Mouse (Mus musculus) left cerebral cortex, adult 8-10 months (tissue): ENCODE measurements around the gene Olfr1251. TPM values are rescaled to one million over a fixed set of nuclear protein-coding genes. Genes with fewer than 3 reads are reported as not detected.
"Not testable (repeated sequence)": the region's sequence is repeated elsewhere in the genome, so short reads cannot be mapped to it uniquely, and the experiment has no call there.

ENCODE experiments used
- DNase-seq, 2 experiments: peaks; one replicate each; pipeline ENCODE4 v3.0.0; 2022; ENCODE audit warnings: low spot score in 2 of 2
- total RNA-seq, 4 experiments: library from RNA; stranded (reverse); gene quantifications; 2 replicates each; pipeline ENCODE4 v1.2.4; 2022

The Olfr1251 gene
- total RNA-seq, result not detected

DNA sequence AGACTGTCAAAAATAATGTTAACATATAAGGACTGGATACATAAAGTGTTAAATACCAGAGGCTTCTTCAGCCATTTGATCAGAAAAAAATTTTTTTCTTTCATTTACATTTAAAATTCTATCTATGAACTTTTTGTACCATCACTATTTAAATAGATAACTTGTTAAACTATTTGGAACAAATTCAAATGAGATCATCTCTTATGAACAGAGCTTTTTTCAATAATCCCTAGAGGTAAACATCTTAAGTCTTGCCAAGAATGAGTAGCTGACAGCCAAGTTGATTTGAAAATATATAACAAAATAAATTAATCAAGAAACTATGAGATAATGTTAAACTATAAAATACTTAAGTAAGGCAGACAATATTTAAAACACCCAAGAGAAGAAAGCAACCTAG, at the start of gene Olfr1251:
TSS of gene Olfr1251 (minus strand) at position 101 of the 400 bp plus-strand sequence.
- no peak for DNase-seq

DNA sequence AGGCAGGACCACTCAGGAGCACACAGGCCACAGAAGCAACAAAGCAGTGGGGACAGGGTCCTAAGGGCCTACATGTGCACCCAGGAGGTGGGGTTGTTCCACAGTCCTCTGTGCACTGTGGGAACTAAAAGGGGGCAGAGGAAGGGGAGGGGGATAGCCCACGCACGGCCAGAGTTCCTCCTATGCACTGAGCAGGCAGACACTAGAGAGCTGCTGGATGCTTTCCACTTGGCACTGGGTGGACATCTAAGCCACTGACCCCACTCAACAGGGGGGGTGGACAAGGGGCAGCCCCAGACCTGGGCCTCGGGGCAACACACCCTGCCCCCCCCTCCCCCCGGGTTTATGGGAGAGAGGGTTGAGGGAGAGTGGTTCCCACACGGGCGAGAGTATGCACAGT, 20.2 kb upstream of the Olfr1251 start:
- DNase-seq, result no peak

DNA sequence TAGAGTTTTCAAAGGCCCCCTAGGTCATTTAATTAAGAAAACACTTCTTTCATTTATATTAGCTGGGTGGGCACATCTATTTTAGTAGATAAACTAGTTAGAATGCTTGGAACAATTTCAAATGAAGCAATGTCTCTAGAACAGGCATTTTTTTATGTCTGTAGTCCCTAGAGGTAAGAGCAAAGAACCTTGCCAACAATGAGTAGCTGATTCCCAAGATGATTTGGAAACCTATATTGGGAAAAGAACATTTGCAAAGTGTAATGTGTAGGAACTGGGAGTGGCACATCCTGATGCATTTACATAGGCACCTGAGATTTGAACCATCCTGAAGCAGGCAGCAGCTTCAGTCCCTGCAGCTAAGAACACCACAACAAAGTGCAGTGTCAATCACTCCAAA, 10.4 kb downstream of the Olfr1251 start, which contains the start of gene Olfr1250:
TSS of gene Olfr1250 (minus strand) at position 101 of the 400 bp plus-strand sequence.
- DNase-seq, result no peak

DNA sequence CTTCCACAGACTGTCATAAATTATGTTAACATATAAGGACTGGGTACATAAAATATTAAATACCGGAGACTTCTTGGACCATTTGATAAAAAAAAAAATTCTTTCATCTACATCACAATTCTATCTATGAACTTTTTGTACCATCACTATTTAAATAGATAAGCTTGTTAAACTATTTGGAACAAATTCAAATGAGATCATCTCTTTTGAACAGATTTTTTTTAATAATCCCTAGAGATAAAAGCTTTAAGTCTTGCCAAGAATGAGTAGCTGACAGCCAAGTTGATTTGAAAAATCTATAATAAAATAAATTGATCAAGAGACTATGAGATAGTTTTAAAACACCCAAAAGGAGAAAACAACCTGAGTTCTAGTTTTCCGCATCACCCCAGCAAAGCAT, 36.9 kb downstream of the Olfr1251 start, which contains the start of gene Olfr1249:
TSS of gene Olfr1249 (minus strand) at position 101 of the 400 bp plus-strand sequence.
- DNase-seq, result no peak

DNA sequence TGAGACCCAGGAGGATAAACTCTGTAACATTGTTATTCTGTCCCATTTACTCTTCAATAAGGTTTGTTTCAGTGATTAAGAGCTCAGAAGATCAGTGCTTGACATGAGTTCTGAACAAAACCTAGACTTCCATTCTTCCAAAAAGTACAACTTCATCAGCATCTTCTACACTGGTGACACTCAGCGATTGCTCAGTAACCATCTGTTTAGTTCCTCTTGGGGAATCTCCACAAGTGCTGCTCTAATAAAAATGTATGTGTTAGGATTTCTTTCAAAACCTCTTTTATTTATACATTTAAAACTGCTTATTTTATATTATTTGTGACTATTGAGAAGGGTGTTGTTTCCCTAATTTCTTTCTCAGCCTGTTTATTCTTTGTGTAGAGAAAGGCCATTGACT, 53.6 kb downstream of the Olfr1251 start, which contains the start of gene Olfr1248:
TSS of gene Olfr1248 (minus strand) at position 101 of the 400 bp plus-strand sequence.
- DNase-seq, result not testable (repeated sequence)

Other genes starting within 250 kb of the Olfr1251 start
- not detected for gene Olfr1240, start 228.9 kb downstream of the Olfr1251 start, total RNA-seq
- not detected for gene Olfr1241, start 184.8 kb downstream of the Olfr1251 start, total RNA-seq
- gene Olfr1242, start 173.6 kb downstream of the Olfr1251 start, total RNA-seq, result not detected
- gene Olfr1243, start 140.4 kb downstream of the Olfr1251 start, total RNA-seq, result not detected
- not detected for gene Olfr1245, start 93.5 kb downstream of the Olfr1251 start, total RNA-seq
- gene Olfr1246, start 78.8 kb downstream of the Olfr1251 start, total RNA-seq, result not detected
- gene Olfr1247, start 57.8 kb downstream of the Olfr1251 start, total RNA-seq, result under 1 TPM; 0.07 to 0.23 (median 0.11) TPM
- not detected for gene Olfr1248, start 53.7 kb downstream of the Olfr1251 start, total RNA-seq
- not detected for gene Olfr1249, start 37.0 kb downstream of the Olfr1251 start, total RNA-seq
- under 1 TPM in 1 of 4 experiments, not detected in 3; 0.11 TPM for gene Olfr1250, start 10.5 kb downstream of the Olfr1251 start, total RNA-seq
- gene Olfr1252, start 53.1 kb upstream of the Olfr1251 start, total RNA-seq, result not detected
- not detected for gene Olfr1253, start 85.2 kb upstream of the Olfr1251 start, total RNA-seq
- not detected for gene Olfr1254, start 121.7 kb upstream of the Olfr1251 start, total RNA-seq
- gene Olfr1255, start 140.1 kb upstream of the Olfr1251 start, total RNA-seq, result not detected
- gene Olfr1256, start 169.6 kb upstream of the Olfr1251 start, total RNA-seq, result not detected
- gene Olfr48, start 176.3 kb upstream of the Olfr1251 start, total RNA-seq, result not detected
- not detected for gene Olfr1257, start 206.5 kb upstream of the Olfr1251 start, total RNA-seq